Mouse (Mus musculus) layer of hippocampus, adult 9-11 months (tissue): ENCODE measurements around the gene Fgd5.
"Not testable (repeated sequence)": the region's sequence is repeated elsewhere in the genome, so short reads cannot be mapped to it uniquely, and the experiment has no call there.

Source experiments
- DNase-seq: peaks from one replicate; pipeline ENCODE4 v3.0.0; 2022

Fgd5 gene

GRCm38 (mm10) chr6:92071121-92071839 is 92.6 kb downstream of the Fgd5 start:
- DNase-seq: no peak

GRCm38 (mm10) chr6:92080730-92081129 is 102.1 kb downstream of the Fgd5 start:
- no peak for DNase-seq

- DNase-seq: no peak
Measured at GRCm38 (mm10) chr6:92082756-92083155, 104.1 kb downstream of the Fgd5 start.

GRCm38 (mm10) chr6:92084932-92085331 is 106.3 kb downstream of the Fgd5 start:
- DNase-seq: no peak

GRCm38 (mm10) chr6:92089141-92089540 is 110.5 kb downstream of the Fgd5 start:
- not testable (repeated sequence) for DNase-seq

- DNase-seq: no peak
Measured at GRCm38 (mm10) chr6:92089982-92090381, 111.3 kb downstream of the Fgd5 start.

- no peak for DNase-seq
Measured at GRCm38 (mm10) chr6:92090497-92090896, 111.8 kb downstream of the Fgd5 start.

- DNase-seq: peak; percentile 89
Measured at GRCm38 (mm10) chr6:92091130-92091591, 112.5 kb downstream of the Fgd5 start, which contains the start of gene Nr2c2. Nr2c2 (plus strand) TSS chr6:92091390.

- DNase-seq: peak; percentile 99
Measured at GRCm38 (mm10) chr6:92091767-92092489, 113.2 kb downstream of the Fgd5 start.

- no peak for DNase-seq
Measured at GRCm38 (mm10) chr6:92092737-92093136, 114.1 kb downstream of the Fgd5 start.

GRCm38 (mm10) chr6:92093869-92094268 is 115.2 kb downstream of the Fgd5 start:
- no peak for DNase-seq

GRCm38 (mm10) chr6:92100679-92101360 is 122.1 kb downstream of the Fgd5 start:
- DNase-seq: no peak

- no peak for DNase-seq
Measured at GRCm38 (mm10) chr6:92124547-92124946, 145.9 kb downstream of the Fgd5 start.
